Mouse (Mus musculus) cerebellum, adult 18-20 months (tissue): ENCODE measurements around the gene Snx5.

Experiments
- DNase-seq, 2 experiments: peaks; one replicate each; pipeline ENCODE4 v3.0.0; 2021

Gene Snx5

GRCm38 (mm10) chr2:144270507-144271420 is at the start of gene Snx5, which contains the start of gene Mgme1:
TSS of gene Snx5 (minus strand) at chr2:144270906.
TSS of gene Mgme1 (plus strand) at chr2:144270663.
- peak; percentile 91 to 93 for DNase-seq

GRCm38 (mm10) chr2:144311372-144311771 is 40.7 kb upstream of the Snx5 start:
- DNase-seq = no peak

- DNase-seq = no peak
Measured at GRCm38 (mm10) chr2:144310273-144310672, 39.6 kb upstream of the Snx5 start.

- DNase-seq = peak; percentile 67 to 74
Measured at GRCm38 (mm10) chr2:144308561-144308960, 37.9 kb upstream of the Snx5 start.

- no peak for DNase-seq
Measured at GRCm38 (mm10) chr2:144305721-144306294, 35.1 kb upstream of the Snx5 start.

- DNase-seq = no peak
Measured at GRCm38 (mm10) chr2:144301101-144301500, 30.4 kb upstream of the Snx5 start.

GRCm38 (mm10) chr2:144299749-144300669 is 29.3 kb upstream of the Snx5 start:
- no peak for DNase-seq

GRCm38 (mm10) chr2:144295145-144295735 is 24.5 kb upstream of the Snx5 start:
- DNase-seq = no peak

- DNase-seq = no peak
Measured at GRCm38 (mm10) chr2:144291600-144292305, 21.0 kb upstream of the Snx5 start.

- no peak for DNase-seq
Measured at GRCm38 (mm10) chr2:144290321-144290720, 19.6 kb upstream of the Snx5 start.

- DNase-seq = no peak
Measured at GRCm38 (mm10) chr2:144281417-144281816, 10.7 kb upstream of the Snx5 start.

- no peak for DNase-seq
Measured at GRCm38 (mm10) chr2:144280568-144280967, 9.9 kb upstream of the Snx5 start.

GRCm38 (mm10) chr2:144279742-144280141 is 9.0 kb upstream of the Snx5 start:
- DNase-seq = peak; percentile 7 to 13

- DNase-seq = no peak
Measured at GRCm38 (mm10) chr2:144276885-144277284, 6.2 kb upstream of the Snx5 start.

- DNase-seq = no peak
Measured at GRCm38 (mm10) chr2:144274741-144275140, 4.0 kb upstream of the Snx5 start.

- no peak for DNase-seq
Measured at GRCm38 (mm10) chr2:144272088-144272487, 1.4 kb upstream of the Snx5 start.

GRCm38 (mm10) chr2:144269679-144270475 is 829 bp downstream of the Snx5 start:
- DNase-seq = no peak

GRCm38 (mm10) chr2:144269306-144269650 is 1.4 kb downstream of the Snx5 start:
- no peak for DNase-seq

- no peak for DNase-seq
Measured at GRCm38 (mm10) chr2:144268446-144269305, 2.0 kb downstream of the Snx5 start.

- DNase-seq = no peak
Measured at GRCm38 (mm10) chr2:144267731-144268015, 3.0 kb downstream of the Snx5 start.
